Mouse (Mus musculus): ENCODE data around the gene Gm10837.

Gene Gm10837

DNA sequence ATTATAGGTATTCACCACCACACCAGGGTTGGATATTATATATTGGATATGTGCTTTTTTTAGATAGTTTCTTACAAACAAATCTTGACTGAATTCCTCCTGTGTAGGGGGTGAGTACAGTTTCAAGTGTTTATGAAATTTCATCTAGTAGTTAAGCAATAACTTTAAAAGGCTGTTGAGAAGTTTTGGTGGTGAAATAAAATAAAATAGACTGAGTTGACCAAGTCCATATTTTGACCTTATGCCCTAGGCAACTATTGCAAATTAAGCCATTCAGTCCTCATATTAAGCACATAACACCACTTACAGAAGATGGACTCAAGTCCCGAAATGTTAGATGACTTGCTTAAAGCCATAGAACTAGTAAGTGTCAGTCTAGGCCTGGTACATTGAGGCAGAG, 45.6 kb downstream of the Gm10837 start:
- DNase-seq (ENCODE audit: low spot score), result no peak
